Mouse (Mus musculus) hindbrain, embryonic 11.5 days (tissue): ENCODE data around the gene Cnfn. TPM values are rescaled to one million over a fixed set of nuclear protein-coding genes. Genes with fewer than 3 reads are reported as not detected.
A peak's percentile ranks its signal among the peaks of the same experiment; 100 is the strongest.

Experiments used
- ATAC-seq: fragments of 200-750 bp; cut with Nextera tagmentation; 2 replicates; pipeline ENCODE4 v1.8.0; 2017; ENCODE audit warnings: mild to moderate bottlenecking, moderate TSS enrichment, moderate library complexity; ENCODE audit not compliant: low FRiP score
- DNase-seq: peaks from one replicate; pipeline ENCODE4 v3.0.0-alpha.2; 2015; ENCODE audit warnings: low spot score
- H3K27ac ChIP-seq: fragments of 300-500 bp; sonication (generic); 2 replicates; pipeline ENCODE4 v1.5.1; 2014; ENCODE audit warnings: mild to moderate bottlenecking, low read depth, low read length
- H3K27me3 ChIP-seq: fragments of 300-500 bp; sonication (generic); 2 replicates; pipeline ENCODE4 v1.6.1; 2014; ENCODE audit warnings: mild to moderate bottlenecking, low read length, moderate library complexity, mixed read lengths; ENCODE audit not compliant: control insufficient read depth, insufficient read depth
- H3K36me3 ChIP-seq: fragments of 300-500 bp; sonication (generic); 2 replicates; pipeline ENCODE4 v1.6.1; 2014; ENCODE audit warnings: mild to moderate bottlenecking, low read length, moderate library complexity, mixed read lengths; ENCODE audit not compliant: control insufficient read depth, insufficient read depth
- H3K4me1 ChIP-seq: fragments of 300-500 bp; sonication (generic); replicated peaks from 2 replicates; pipeline ENCODE4 v1.6.1; 2014; ENCODE audit warnings: low read length, mixed read lengths; ENCODE audit not compliant: control insufficient read depth, insufficient read depth
- H3K4me2 ChIP-seq: fragments of 300-500 bp; sonication (generic); replicated peaks from 2 replicates; pipeline ENCODE4 v1.6.1; 2014; ENCODE audit warnings: mild to moderate bottlenecking, low read depth, low read length
- H3K4me3 ChIP-seq: fragments of 300-500 bp; sonication (generic); 2 replicates; pipeline ENCODE4 v1.5.1; 2014; ENCODE audit warnings: low read depth, low read length
- H3K9ac ChIP-seq: fragments of 300-500 bp; sonication (generic); 2 replicates; pipeline ENCODE4 v1.6.1; 2014; ENCODE audit warnings: low read depth, low read length
- H3K9me3 ChIP-seq: fragments of 300-500 bp; sonication (generic); 2 replicates; pipeline ENCODE4 v1.6.1; 2016; ENCODE audit warnings: low read length; ENCODE audit not compliant: control insufficient read depth
- WGBS: fragments of 180-500 bp; shearing (Covaris S2); extraction: QIAGEN DNeasy Blood & Tissue Kit; methylation state at CpG from one replicate; pipeline ENCODE4 v1.1.7; 2014; 5-methylcytosine and 5-hydroxymethylcytosine counted together
- polyA plus RNA-seq: library from polyadenylated mRNA; unstranded; fragments of >200 nt; fragmentation: Nextera tagmentation; extraction: Ambion mirVana; gene quantifications from 2 replicates; pipeline ENCODE4 v1.2.1, GENCODE M21; 2014

The Cnfn gene
- polyA plus RNA-seq, 1 experiment from 2014 or later: not detected

GRCm38 (mm10) chr7:25385259-25385658 lies 15.7 kb upstream of the Cnfn start:
- Histone ChIP-seq H3K27me3 (peaks cover 2% of the 10 kb centered on the region; the same call in 1 of the 2 replicates), H3K4me1 (no peaks in the 10 kb centered on the region), H3K27ac (no peak overlapping the region), H3K36me3 (no peaks in the 10 kb centered on the region), H3K4me2 (no peak overlapping the region), H3K4me3 (no peak overlapping the region), H3K9ac (no peak overlapping the region), H3K9me3 (no peaks in the 10 kb centered on the region)
- DNase-seq (no peak), ATAC-seq (no peak)
- 89% methylated on average over 12 of the region's 12 CpGs for WGBS

GRCm38 (mm10) chr7:25384818-25385217 lies 15.3 kb upstream of the Cnfn start:
- ATAC-seq: no peak
- 86% methylated on average over 9 of the region's 9 CpGs for WGBS

GRCm38 (mm10) chr7:25384318-25384717 lies 14.8 kb upstream of the Cnfn start:
- no peak overlapping the region for H3K9ac ChIP-seq
- no peak overlapping the region for H3K4me2 ChIP-seq
- DNase-seq: no peak
- H3K27ac ChIP-seq: no peak overlapping the region
- no peak overlapping the region for H3K4me3 ChIP-seq
- no peaks in the 10 kb centered on the region for H3K36me3 ChIP-seq
- H3K27me3 ChIP-seq: peaks cover 2% of the 10 kb centered on the region; the same call in 1 of the 2 replicates
- WGBS: 91% methylated on average over 13 of the region's 13 CpGs
- H3K4me1 ChIP-seq: no peaks in the 10 kb centered on the region; the same call in 1 of the 2 replicates
- ATAC-seq: no peak
- no peaks in the 10 kb centered on the region for H3K9me3 ChIP-seq

More at GRCm38 (mm10) chr7:25384818-25385217, 15.3 kb upstream of the Cnfn start:
- Histone ChIP-seq H3K27me3 (peaks cover 2% of the 10 kb centered on the region; the same call in 1 of the 2 replicates), H3K27ac (no peak overlapping the region), H3K9ac (no peak overlapping the region), H3K9me3 (no peaks in the 10 kb centered on the region), H3K36me3 (no peaks in the 10 kb centered on the region), H3K4me1 (no peaks in the 10 kb centered on the region; the same call in 1 of the 2 replicates), H3K4me3 (no peak overlapping the region), H3K4me2 (no peak overlapping the region)
- DNase-seq: no peak

- no peak overlapping the region for H3K4me3 ChIP-seq
- no peak overlapping the region for H3K4me2 ChIP-seq
- H3K27ac ChIP-seq: no peak overlapping the region
- DNase-seq (no peak), ATAC-seq (no peak)
- no peaks in the 10 kb centered on the region for H3K9me3 ChIP-seq
- no peaks in the 10 kb centered on the region for H3K36me3 ChIP-seq
- no peak overlapping the region for H3K9ac ChIP-seq
- 83% methylated on average over 4 of the region's 4 CpGs for WGBS
- peaks cover 2% of the 10 kb centered on the region; the same call in 1 of the 2 replicates for H3K27me3 ChIP-seq
- no peaks in the 10 kb centered on the region; the same call in 1 of the 2 replicates for H3K4me1 ChIP-seq
These were observed 14.4 kb upstream of the Cnfn start for GRCm38 (mm10) chr7:25383891-25384290.

GRCm38 (mm10) chr7:25383385-25383784 lies 13.9 kb upstream of the Cnfn start:
- Histone ChIP-seq H3K27me3 (peaks cover 2% of the 10 kb centered on the region; the same call in 1 of the 2 replicates), H3K4me2 (no peak overlapping the region), H3K36me3 (no peaks in the 10 kb centered on the region), H3K27ac (no peak overlapping the region), H3K4me3 (no peak overlapping the region), H3K4me1 (no peaks in the 10 kb centered on the region; the same call in 1 of the 2 replicates), H3K9me3 (no peaks in the 10 kb centered on the region), H3K9ac (no peak overlapping the region)
- WGBS: 85% methylated on average over 7 of the region's 7 CpGs
- no peak for ATAC-seq
- DNase-seq: no peak

- H3K9me3 ChIP-seq: no peaks in the 10 kb centered on the region
- no peaks in the 10 kb centered on the region; the same call in 1 of the 2 replicates for H3K4me1 ChIP-seq
- no peak overlapping the region for H3K4me3 ChIP-seq
- H3K36me3 ChIP-seq: no peaks in the 10 kb centered on the region
- no peak overlapping the region for H3K27ac ChIP-seq
- DNase-seq: no peak
- H3K27me3 ChIP-seq: peaks cover 2% of the 10 kb centered on the region; the same call in 1 of the 2 replicates
- no peak overlapping the region for H3K9ac ChIP-seq
- ATAC-seq: no peak
- no peak overlapping the region for H3K4me2 ChIP-seq
These were observed 13.0 kb upstream of the Cnfn start for GRCm38 (mm10) chr7:25382541-25382940.

GRCm38 (mm10) chr7:25381284-25381680 lies 11.8 kb upstream of the Cnfn start:
- Histone ChIP-seq H3K36me3 (no peaks in the 10 kb centered on the region), H3K4me2 (no peak overlapping the region), H3K27me3 (peaks cover 2% of the 10 kb centered on the region; the same call in 1 of the 2 replicates), H3K4me1 (no peaks in the 10 kb centered on the region; the same call in 1 of the 2 replicates), H3K4me3 (no peak overlapping the region), H3K9ac (no peak overlapping the region), H3K27ac (no peak overlapping the region), H3K9me3 (no peaks in the 10 kb centered on the region)
- 49% methylated on average over 3 of the region's 3 CpGs for WGBS
- DNase-seq (no peak), ATAC-seq (no peak)

GRCm38 (mm10) chr7:25380392-25381283 lies 11.1 kb upstream of the Cnfn start:
- H3K9me3 ChIP-seq: no peaks in the 10 kb centered on the region
- no peak for ATAC-seq
- H3K27me3 ChIP-seq: peaks cover 2% of the 10 kb centered on the region; the same call in 1 of the 2 replicates
- H3K4me2 ChIP-seq: 0 out of 2 replicates have a peak overlapping the region, but pooled peaks have one; percentile 78
- no peak overlapping the region for H3K4me3 ChIP-seq
- no peak overlapping the region for H3K9ac ChIP-seq
- H3K4me1 ChIP-seq: no peaks in the 10 kb centered on the region; the same call in 1 of the 2 replicates
- no peak overlapping the region for H3K27ac ChIP-seq
- DNase-seq: no peak
- 63% methylated on average over 18 of the region's 18 CpGs for WGBS
- no peaks in the 10 kb centered on the region for H3K36me3 ChIP-seq
